Mouse (Mus musculus) megakaryocyte-erythroid progenitor cell, adult 5-6 weeks (primary cell): ENCODE data around the gene Wdpcp. TPM values are rescaled to one million over a fixed set of nuclear protein-coding genes. Genes with fewer than 3 reads are reported as not detected.

Experiments
- ATAC-seq: replicated peaks from 2 replicates; pipeline ENCODE4 v1.8.0; 2016; ENCODE audit warnings: mild to moderate bottlenecking, inconsistent platforms; ENCODE audit not compliant: severe bottlenecking, poor library complexity, low FRiP score, low TSS enrichment
- total RNA-seq, 2 experiments: library from RNA; stranded (forward) in 1 of 2; stranded (reverse) in 1 of 2; fragments of 200-1000, 215-1000 nt in 1 of 2; fragments of >200 nt in 1 of 2; fragmentation: Nextera tagmentation in 1 of 2; gene quantifications; 2 replicates each; pipeline ENCODE4 v1.2.3; 2014 to 2017

The Wdpcp gene
- total RNA-seq, 2 experiments from 2014 or later, result 4.3 to 21.0 TPM

GRCm38 (mm10) chr11:21566934-21567333 lies 5.1 kb upstream of the Wdpcp start:
- ATAC-seq, result no peak

DNA sequence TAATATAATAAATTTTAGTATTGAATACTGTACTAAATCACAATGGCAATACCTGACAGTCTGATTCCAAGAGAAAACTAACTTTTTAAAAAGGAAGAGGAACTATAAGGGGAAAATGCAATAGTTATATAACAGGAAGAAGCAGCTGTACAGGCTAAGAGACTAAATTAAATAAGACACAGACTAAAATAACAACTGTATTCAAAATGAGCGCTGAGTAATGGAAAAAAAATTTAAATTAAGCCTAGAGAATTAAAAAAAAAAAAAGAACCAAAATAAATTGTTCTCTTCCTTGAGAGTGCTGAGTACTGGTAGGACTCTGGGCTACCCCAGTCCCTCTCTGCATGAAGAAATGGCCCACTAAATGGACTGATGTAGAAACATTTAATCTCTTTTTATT lies 4.3 kb upstream of the Wdpcp start:
- ATAC-seq, result no peak

GRCm38 (mm10) chr11:21569002-21569401 lies 3.0 kb upstream of the Wdpcp start:
- ATAC-seq, result no peak

- peak; percentile 42 for ATAC-seq
Observed at GRCm38 (mm10) chr11:21569456-21570108, 2.5 kb upstream of the Wdpcp start.

- no peak for ATAC-seq
Observed at GRCm38 (mm10) chr11:21570109-21570474, 1.9 kb upstream of the Wdpcp start.

DNA sequence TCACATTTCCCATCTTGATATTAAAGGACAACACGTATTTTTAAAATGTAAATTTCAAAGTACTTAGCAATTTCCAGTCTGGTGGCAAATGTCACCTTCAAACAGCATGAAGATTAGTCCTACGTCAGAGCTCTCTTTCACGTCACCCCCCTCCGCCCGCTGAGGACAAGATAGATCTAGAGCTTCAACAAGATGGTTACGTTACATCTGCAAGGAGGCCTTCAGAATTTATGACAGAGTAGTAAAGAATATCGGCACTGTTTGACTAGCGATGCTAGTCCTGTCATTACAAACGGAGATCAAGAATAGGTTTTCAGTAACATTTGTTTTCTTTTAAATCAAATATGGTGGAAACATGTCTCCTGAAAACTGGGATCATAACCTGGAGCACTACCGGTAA lies 1.1 kb upstream of the Wdpcp start:
- ATAC-seq, result no peak

DNA sequence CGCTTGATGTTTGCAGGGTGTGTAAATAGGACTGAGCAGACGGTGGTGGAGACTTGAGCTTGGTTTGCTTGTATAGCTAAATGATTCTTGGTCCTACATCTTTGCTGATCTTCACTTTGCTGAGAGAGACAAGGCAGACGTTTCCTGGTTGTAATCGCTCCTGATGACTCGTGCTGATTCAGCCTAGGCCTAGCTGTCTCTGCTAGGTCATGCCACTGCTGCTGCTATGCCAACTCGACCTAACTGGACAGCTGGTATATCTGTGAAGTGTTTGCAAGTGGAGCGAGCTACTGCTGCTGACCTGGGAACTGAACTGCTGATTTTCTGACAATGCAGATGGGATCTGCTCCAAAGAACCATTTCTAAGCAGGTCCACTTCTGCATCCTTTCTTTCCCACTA lies 9.4 kb downstream of the Wdpcp start:
- ATAC-seq, result no peak

GRCm38 (mm10) chr11:21583286-21583685 lies 11.3 kb downstream of the Wdpcp start:
- ATAC-seq, result no peak

DNA sequence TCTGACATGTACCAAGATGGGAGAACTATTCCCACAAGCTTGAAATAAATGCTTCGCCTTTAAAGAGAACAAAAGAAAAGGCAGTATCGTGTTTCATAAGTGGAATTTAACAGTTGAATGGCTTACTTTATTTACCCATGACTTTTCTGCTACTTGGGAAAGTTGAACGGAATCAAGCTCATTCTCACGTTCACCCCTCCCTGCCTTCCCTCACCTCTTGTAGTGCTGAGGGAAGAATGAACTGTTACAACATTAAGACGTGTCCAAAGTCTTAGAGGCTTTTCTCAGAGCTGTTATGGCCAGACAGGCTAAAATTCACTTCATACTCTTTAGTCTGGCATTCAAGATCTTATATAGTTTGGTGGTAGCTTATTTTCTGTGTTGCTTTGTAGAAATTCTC lies 30.5 kb downstream of the Wdpcp start:
- ATAC-seq, result no peak

DNA sequence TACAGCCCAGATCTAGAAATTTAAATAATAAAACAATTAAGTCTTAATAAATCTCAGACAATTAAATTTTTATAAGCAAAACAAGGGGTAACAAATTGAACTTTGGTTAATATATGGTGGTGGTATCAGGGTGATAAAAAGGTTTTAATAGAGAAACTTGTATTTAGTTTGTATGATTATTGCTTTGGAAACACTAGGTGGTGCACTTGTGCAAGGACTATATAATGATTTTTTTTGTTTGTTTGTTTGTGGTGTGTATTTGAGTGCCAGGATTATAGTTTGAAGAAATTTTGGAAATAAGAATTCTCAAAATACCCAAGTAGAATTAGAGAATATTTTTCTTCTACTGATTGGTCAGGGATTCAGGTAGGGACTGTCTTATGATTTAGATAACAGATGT lies 43.9 kb downstream of the Wdpcp start:
- ATAC-seq, result no peak

DNA sequence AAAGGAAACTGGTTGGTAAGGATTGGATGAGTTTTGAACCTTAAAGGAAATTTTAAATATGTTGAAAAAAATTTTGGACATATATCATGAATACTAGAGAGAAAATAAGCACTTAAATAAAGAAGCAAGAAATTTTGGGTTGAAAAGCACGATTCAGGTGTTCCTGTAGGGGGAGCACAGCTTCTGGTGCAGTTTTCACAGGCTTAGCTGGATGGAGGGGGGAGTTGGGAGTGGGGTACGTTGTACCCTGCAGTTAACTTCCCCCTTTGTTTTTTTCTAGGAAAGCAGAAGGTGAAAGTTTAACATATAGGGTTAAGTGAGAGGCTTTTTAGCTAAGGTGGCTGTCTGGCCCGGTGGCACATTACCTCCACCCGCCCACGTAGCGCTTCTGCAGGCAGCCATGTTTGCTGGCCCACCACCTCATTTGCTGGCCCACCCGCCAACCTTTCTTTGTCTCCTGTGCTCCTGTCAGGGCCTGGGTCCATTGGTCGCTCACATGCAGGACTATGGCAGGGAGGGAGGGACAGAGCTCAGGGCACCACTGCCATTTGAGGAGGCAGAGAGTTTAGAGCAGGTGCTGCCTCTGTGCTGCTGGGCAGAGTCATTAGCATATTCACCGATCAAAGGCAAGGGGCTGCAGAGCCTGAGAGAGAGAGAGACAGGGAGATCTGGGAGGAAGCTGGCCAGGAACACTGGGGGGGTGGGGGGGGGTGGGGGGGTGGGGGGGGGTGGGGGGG lies 62.3 kb downstream of the Wdpcp start:
- no peak for ATAC-seq

GRCm38 (mm10) chr11:21638341-21638740 lies 66.3 kb downstream of the Wdpcp start:
- ATAC-seq, result no peak

GRCm38 (mm10) chr11:21639534-21639933 lies 67.5 kb downstream of the Wdpcp start:
- ATAC-seq, result no peak

GRCm38 (mm10) chr11:21644231-21644630 lies 72.2 kb downstream of the Wdpcp start:
- ATAC-seq, result no peak

- ATAC-seq, result no peak
Observed at GRCm38 (mm10) chr11:21646136-21646535, 74.1 kb downstream of the Wdpcp start.

DNA sequence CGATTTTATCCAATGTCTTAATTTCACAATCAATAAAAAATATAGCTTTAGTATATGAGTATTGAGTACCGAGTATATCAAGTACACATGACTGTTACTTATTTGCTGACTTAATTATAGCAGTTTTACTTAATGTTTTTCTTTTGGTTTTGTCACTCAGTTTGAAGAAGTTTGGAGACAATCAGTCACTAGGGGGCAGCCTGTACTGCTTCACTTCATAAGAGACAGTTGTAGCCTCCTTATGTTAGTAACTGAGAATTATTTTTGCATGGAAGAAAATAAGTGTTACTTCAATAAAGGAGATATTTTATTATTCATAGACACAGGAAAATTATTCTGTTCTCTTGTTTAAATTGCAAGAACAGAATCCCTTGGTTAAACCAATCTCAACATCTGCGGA lies 87.0 kb downstream of the Wdpcp start:
- no peak for ATAC-seq

DNA sequence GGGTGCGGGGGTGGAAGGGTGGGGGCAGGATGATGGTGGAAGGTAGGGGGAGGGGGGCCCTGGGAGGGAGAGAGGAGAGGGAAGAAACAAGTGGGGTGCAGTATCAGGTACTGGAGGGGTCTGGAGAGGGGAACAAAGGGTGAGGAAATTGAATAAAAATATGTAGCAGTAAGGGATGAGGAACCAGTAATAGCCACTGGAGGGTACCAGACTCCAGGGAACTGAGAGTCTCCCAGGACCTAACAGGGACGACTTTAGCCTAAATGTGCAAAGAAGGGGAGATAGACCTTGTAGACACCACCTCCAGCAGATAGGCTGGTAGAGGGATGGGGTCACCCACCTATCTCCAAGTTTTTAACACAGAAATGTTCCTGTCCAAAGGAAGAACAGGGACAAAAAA lies 105.0 kb downstream of the Wdpcp start:
- ATAC-seq, result no peak

DNA sequence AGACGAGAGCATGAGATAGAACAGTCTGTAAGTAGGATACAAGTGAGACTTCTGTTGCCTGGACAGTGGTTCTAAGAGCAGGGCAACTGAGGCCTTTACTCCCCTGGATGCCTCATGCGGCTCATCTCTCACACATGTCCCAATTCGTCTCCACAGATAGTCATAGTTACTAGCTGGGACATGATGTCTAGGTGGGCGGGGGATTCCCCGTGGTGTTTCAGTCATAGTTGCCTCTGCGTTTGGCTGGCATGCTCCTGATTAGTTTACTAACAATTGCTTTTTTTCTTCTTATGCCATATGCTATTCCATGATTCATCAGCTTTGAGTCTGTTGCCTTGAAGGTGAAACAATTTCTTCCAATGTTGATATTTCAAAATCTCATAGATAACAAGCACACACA lies 116.4 kb downstream of the Wdpcp start:
- ATAC-seq, result no peak

GRCm38 (mm10) chr11:21690730-21691129 lies 118.7 kb downstream of the Wdpcp start:
- ATAC-seq, result no peak

DNA sequence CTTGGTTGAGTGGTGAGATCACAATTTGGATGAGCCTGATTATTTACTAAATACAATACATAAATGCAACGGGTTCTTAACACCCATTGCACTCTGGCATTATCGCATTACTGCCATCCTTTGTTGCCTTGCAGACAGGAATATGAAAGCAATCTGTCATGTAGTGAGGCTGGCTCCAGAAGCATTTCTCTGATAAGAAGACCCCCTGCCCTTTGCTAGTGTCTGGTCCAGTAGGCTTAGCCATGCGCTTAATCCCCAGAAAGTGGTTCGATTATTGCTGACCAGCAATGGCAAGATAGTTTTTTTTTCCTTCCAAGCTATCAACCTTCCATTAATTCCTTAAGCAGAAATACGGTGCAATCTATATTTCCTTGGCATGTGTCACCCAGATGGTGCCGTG lies 122.1 kb downstream of the Wdpcp start:
- no peak for ATAC-seq

GRCm38 (mm10) chr11:21697642-21698041 lies 125.6 kb downstream of the Wdpcp start:
- no peak for ATAC-seq
